Mouse (Mus musculus): Measurements from ENCODE around the gene Btnl2.

GRCm38 (mm10) chr17:34381876-34382275, 27.3 kb downstream of the Btnl2 start:
- no peak for TF ChIP-seq GATA1 (IDR thresholded peaks at IDR 0.05; ENCODE audit: borderline replicate concordance, low read length)
- no peak for TF ChIP-seq FLI1 (IDR thresholded peaks at IDR 0.05; ENCODE audit: low read length)

Measured in megakaryocyte, embryonic 14.5 days (primary cell).